Mouse (Mus musculus) frontal cortex, postnatal 14 days (tissue): ENCODE measurements around the gene Slc35b2.
A peak's percentile ranks its signal among the peaks of the same experiment; 100 is the strongest.

Experiments used
- DNase-seq, 2 experiments: peaks; one replicate each; pipeline ENCODE4 v3.0.0; 2022; ENCODE audit warnings: low spot score in 2 of 2

Gene Slc35b2

GRCm38 (mm10) chr17:45545278-45545961 lies 18.3 kb upstream of the Slc35b2 start:
- no peak for DNase-seq

- DNase-seq = no peak
Observed at GRCm38 (mm10) chr17:45546941-45547340, 16.7 kb upstream of the Slc35b2 start.

- no peak for DNase-seq
Observed at GRCm38 (mm10) chr17:45547461-45548190, 16.0 kb upstream of the Slc35b2 start.

GRCm38 (mm10) chr17:45548541-45549512 lies 14.8 kb upstream of the Slc35b2 start:
- DNase-seq = no peak

GRCm38 (mm10) chr17:45549617-45550181 lies 14.0 kb upstream of the Slc35b2 start, which contains the start of gene Tmem151b:
Gene Tmem151b, minus strand, starts transcription at chr17:45549677.
- no peak for DNase-seq

GRCm38 (mm10) chr17:45550253-45550652 lies 13.4 kb upstream of the Slc35b2 start:
- no peak for DNase-seq

GRCm38 (mm10) chr17:45551249-45551796 lies 12.4 kb upstream of the Slc35b2 start:
- DNase-seq = no peak

- DNase-seq = peak in 1 of 2 experiments; percentile 76
Observed at GRCm38 (mm10) chr17:45551816-45552451, 11.7 kb upstream of the Slc35b2 start.

- no peak for DNase-seq
Observed at GRCm38 (mm10) chr17:45553065-45553464, 10.6 kb upstream of the Slc35b2 start.

GRCm38 (mm10) chr17:45554420-45554819 lies 9.3 kb upstream of the Slc35b2 start:
- no peak for DNase-seq

- peak; percentile 79 to 86 for DNase-seq
Observed at GRCm38 (mm10) chr17:45555452-45556106, 8.1 kb upstream of the Slc35b2 start, which contains the start of gene Nfkbie. Gene Nfkbie, plus strand, starts transcription at chr17:45555703.

- no peak for DNase-seq
Observed at GRCm38 (mm10) chr17:45556107-45556489, 7.6 kb upstream of the Slc35b2 start.

- no peak for DNase-seq
Observed at GRCm38 (mm10) chr17:45556514-45557245, 7.0 kb upstream of the Slc35b2 start.

- DNase-seq = no peak
Observed at GRCm38 (mm10) chr17:45557246-45557824, 6.3 kb upstream of the Slc35b2 start.

- DNase-seq = no peak
Observed at GRCm38 (mm10) chr17:45557998-45558862, 5.4 kb upstream of the Slc35b2 start.

GRCm38 (mm10) chr17:45559732-45560525 lies 3.7 kb upstream of the Slc35b2 start:
- DNase-seq = no peak

GRCm38 (mm10) chr17:45563216-45563615 lies 458 bp upstream of the Slc35b2 start:
- no peak for DNase-seq
